Mouse (Mus musculus): Measurements from ENCODE around the gene Tmem209. TPM values are rescaled to one million over a fixed set of nuclear protein-coding genes. Genes with fewer than 3 reads are reported as not detected.

The Tmem209 gene
- total and polyA plus RNA-seq, 3 experiments: 26.1 to 93.4 (median 35.9) TPM

DNA sequence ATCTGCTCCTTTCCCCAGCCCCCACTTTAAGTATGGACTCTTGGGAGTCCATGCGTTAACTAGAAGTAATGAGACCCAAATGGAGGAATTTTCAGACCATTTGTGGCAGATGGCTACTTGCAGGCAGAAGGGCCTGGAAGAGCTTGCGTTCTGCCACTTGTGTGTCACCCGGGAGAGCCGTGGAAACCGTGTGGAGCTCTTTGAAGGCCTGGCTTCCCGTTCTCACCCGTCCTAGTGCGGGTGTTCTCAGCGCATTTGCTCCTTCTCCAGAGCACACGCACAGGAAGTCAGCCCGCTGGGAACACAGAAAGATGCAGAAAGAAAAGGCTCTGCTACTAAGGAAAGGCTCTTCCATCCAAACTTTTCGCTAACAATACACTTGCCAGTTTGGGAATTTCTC, 33.5 kb upstream of the Tmem209 start:
- Histone ChIP-seq H3K4me3 (ENCODE audit: control insufficient read depth in 1 of 2, insufficient read depth in 1 of 2, low read depth in 2 of 2, low read length in 2 of 2) (no peak overlapping the region), H3K27me3 (ENCODE audit: control insufficient read depth in 1 of 2, insufficient read depth in 2 of 2, low read length in 2 of 2) (peaks cover 5 to 6% of the 10 kb centered on the region in 2 experiments; a peak in 3 of 4 replicates), H3K9me3 (replicated peaks; ENCODE audit: insufficient read depth, low read length) (no peaks in the 10 kb centered on the region), H3K9ac (ENCODE audit: control insufficient read depth, low read depth, low read length, poor library complexity, severe bottlenecking) (no peak overlapping the region), H3K4me1 (ENCODE audit: control insufficient read depth in 1 of 2, insufficient read depth in 2 of 2, low read length in 2 of 2) (no peaks in the 10 kb centered on the region), H3K27ac (ENCODE audit: control insufficient read depth, low read depth, low read length) (no peak overlapping the region), H3K79me2 (ENCODE audit: control insufficient read depth, insufficient read depth, low read length, poor library complexity) (no peaks in the 10 kb centered on the region), H3K36me3 (ENCODE audit: control insufficient read depth in 1 of 2, insufficient read depth in 2 of 2, low read length in 2 of 2) (no peaks in the 10 kb centered on the region)
- TF ChIP-seq TBP (IDR thresholded peaks at IDR 0.05; ENCODE audit: low read depth, low read length): no peak
- no peak for DNase-seq (ENCODE audit: low read depth, low spot score)

DNA sequence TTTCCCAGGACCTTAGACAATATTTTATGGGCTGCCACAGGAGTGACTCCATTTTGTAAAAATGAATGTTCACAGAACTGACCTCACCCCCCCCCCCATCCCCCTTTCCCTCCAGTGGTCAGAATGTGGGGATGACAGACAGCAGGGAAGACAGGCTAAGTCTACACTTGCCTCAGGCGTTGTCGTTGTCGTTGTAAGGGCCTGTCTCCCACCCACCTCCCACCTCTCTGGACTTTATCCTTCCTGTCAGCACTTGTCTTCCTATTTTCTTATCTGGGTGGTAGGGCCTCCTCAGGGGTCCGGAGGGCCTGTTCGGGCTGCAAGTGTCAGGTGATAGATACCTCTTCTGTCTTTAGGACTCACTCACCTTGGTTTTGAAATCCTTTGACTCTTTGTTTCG, 32.7 kb upstream of the Tmem209 start:
- peaks cover 3 to 6% of the 10 kb centered on the region in 2 experiments; a peak in 3 of 4 replicates for H3K27me3 ChIP-seq (ENCODE audit: control insufficient read depth in 1 of 2, insufficient read depth in 2 of 2, low read length in 2 of 2)
- no peaks in the 10 kb centered on the region for H3K79me2 ChIP-seq (ENCODE audit: control insufficient read depth, insufficient read depth, low read length, poor library complexity)
- no peak for DNase-seq (ENCODE audit: low read depth, low spot score)
- no peak overlapping the region for H3K9ac ChIP-seq (ENCODE audit: control insufficient read depth, low read depth, low read length, poor library complexity, severe bottlenecking)
- H3K27ac ChIP-seq (ENCODE audit: control insufficient read depth, low read depth, low read length): no peak overlapping the region
- no peaks in the 10 kb centered on the region for H3K36me3 ChIP-seq (ENCODE audit: control insufficient read depth in 1 of 2, insufficient read depth in 2 of 2, low read length in 2 of 2)
- no peaks in the 10 kb centered on the region for H3K9me3 ChIP-seq (replicated peaks; ENCODE audit: insufficient read depth, low read length)
- no peak overlapping the region for H3K4me3 ChIP-seq (ENCODE audit: control insufficient read depth in 1 of 2, insufficient read depth in 1 of 2, low read depth in 2 of 2, low read length in 2 of 2)
- no peaks in the 10 kb centered on the region for H3K4me1 ChIP-seq (ENCODE audit: control insufficient read depth in 1 of 2, insufficient read depth in 2 of 2, low read length in 2 of 2)
- TF ChIP-seq UBTF (IDR thresholded peaks at IDR 0.05; ENCODE audit: borderline replicate concordance, insufficient read depth, low read depth, low read length): no peak

DNA sequence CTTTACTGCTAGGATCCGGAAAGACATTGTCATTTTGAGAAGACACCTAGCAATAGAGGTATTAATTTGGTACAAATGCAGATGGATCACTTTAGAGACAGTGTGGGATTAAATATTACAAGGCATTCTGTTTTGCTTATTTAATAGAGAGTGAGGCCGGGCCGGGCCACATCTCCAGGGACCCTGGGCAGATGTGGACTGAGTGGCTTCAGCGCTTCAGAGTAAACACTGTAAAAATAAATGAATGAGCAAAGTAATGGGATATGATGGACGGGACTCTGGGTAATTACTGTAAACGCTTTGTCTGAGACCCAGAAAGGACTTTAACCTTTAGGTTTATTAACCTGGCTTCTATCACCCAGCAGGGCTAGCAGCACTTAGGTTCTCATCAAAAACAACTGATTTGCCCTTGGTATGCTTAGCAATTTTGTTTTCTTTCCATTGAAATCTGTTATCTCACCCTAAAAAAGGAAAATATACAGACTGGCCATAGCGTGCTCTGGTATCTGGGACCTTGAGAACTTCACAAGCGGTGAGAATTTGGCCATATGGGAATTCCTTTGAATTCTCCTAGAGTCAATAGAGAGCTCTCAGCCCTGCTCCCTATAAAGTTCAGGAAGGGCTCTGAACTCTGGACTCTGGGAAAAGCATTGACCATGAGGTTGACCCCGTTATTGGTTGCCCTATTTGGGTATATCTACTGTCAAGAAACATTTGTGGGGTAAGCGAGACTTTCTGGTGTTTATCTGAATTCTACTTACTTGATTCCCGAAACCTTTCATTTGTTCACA, 31.6 kb upstream of the Tmem209 start, which contains the start of gene Cpa2:
Cpa2 (plus strand) TSS at position 574 of the 791 bp plus-strand sequence.
- H3K27me3 ChIP-seq (ENCODE audit: control insufficient read depth in 1 of 2, insufficient read depth in 2 of 2, low read length in 2 of 2): peaks cover 3 to 6% of the 10 kb centered on the region in 2 experiments; a peak in 3 of 4 replicates
- H3K9me3 ChIP-seq (replicated peaks; ENCODE audit: insufficient read depth, low read length): no peaks in the 10 kb centered on the region

More for the DNA sequence above, 31.6 kb upstream of the Tmem209 start, which contains the start of gene Cpa2:
- H3K79me2 ChIP-seq (ENCODE audit: control insufficient read depth, insufficient read depth, low read length, poor library complexity): no peaks in the 10 kb centered on the region
- no peak within 1 kb of the TSS for H3K9ac ChIP-seq (ENCODE audit: control insufficient read depth, low read depth, low read length, poor library complexity, severe bottlenecking)
- H3K4me1 ChIP-seq (ENCODE audit: control insufficient read depth in 1 of 2, insufficient read depth in 2 of 2, low read length in 2 of 2): no peaks in the 10 kb centered on the region
- H3K4me3 ChIP-seq (ENCODE audit: control insufficient read depth in 1 of 2, insufficient read depth in 1 of 2, low read depth in 2 of 2, low read length in 2 of 2): no peak within 1 kb of the TSS
- H3K27ac ChIP-seq (ENCODE audit: control insufficient read depth, low read depth, low read length): no peak within 1 kb of the TSS
- no peak for TF ChIP-seq TBP (IDR thresholded peaks at IDR 0.05; ENCODE audit: low read depth, low read length)
- no peak for TF ChIP-seq GABPA (IDR thresholded peaks at IDR 0.05; ENCODE audit: low read depth, low read length)
- TF ChIP-seq TCF12 (IDR thresholded peaks at IDR 0.05; ENCODE audit: low read depth, low read length): no peak
- TF ChIP-seq USF2 (IDR thresholded peaks at IDR 0.05; ENCODE audit: borderline replicate concordance in 1 of 2, insufficient read depth in 1 of 2, low read depth in 1 of 2, low read length in 2 of 2): no peak
- no peak for TF ChIP-seq CHD1 (IDR thresholded peaks at IDR 0.05; ENCODE audit: low read depth, low read length)
- no peak for TF ChIP-seq HCFC1 (IDR thresholded peaks at IDR 0.05; ENCODE audit: low read depth, low read length)
- TF ChIP-seq ETS1 (IDR thresholded peaks at IDR 0.05; ENCODE audit: low read depth, low read length): no peak
- no peak for TF ChIP-seq KAT2A (conservative IDR thresholded peaks at IDR 0.05; ENCODE audit: low read depth, low read length)
- TF ChIP-seq POLR2AphosphoS5 (IDR thresholded peaks at IDR 0.05; ENCODE audit: borderline replicate concordance, low read depth, low read length): no peak
- no peak for TF ChIP-seq RCOR1 (IDR thresholded peaks at IDR 0.05; ENCODE audit: low read depth, low read length)
- TF ChIP-seq EP300 (IDR thresholded peaks at IDR 0.05; ENCODE audit: low read depth in 1 of 2, low read length in 2 of 2): no peak
- TF ChIP-seq ZNF384 (IDR thresholded peaks at IDR 0.05; ENCODE audit: low read depth, low read length): no peak
- TF ChIP-seq ELF1 (IDR thresholded peaks at IDR 0.05; ENCODE audit: low read depth, low read length): no peak
- no peak for DNase-seq (ENCODE audit: low read depth, low spot score)
- H3K36me3 ChIP-seq (ENCODE audit: control insufficient read depth in 1 of 2, insufficient read depth in 2 of 2, low read length in 2 of 2): no peaks in the 10 kb centered on the region
